Mouse (Mus musculus) left cerebral cortex, adult 8-10 months (tissue): Measurements from ENCODE around the gene Zfp626. TPM values are rescaled to one million over a fixed set of nuclear protein-coding genes. Genes with fewer than 3 reads are reported as not detected.
"Not testable (repeated sequence)": the region's sequence is repeated elsewhere in the genome, so short reads cannot be mapped to it uniquely, and the experiment has no call there.

Source experiments
- DNase-seq, 2 experiments: peaks; one replicate each; pipeline ENCODE4 v3.0.0; 2022; ENCODE audit warnings: low spot score in 2 of 2
- total RNA-seq, 4 experiments: library from RNA; stranded (reverse); gene quantifications; 2 replicates each; pipeline ENCODE4 v1.2.4; 2022

The Zfp626 gene
- total RNA-seq, 4 experiments from 2014 or later = 9.3 to 11.0 (median 9.5) TPM

GRCm38 (mm10) chr7:27860396-27861235, 53.6 kb downstream of the Zfp626 start:
- DNase-seq = peak; percentile 13 to 27

- not testable (repeated sequence) for DNase-seq
Observed at GRCm38 (mm10) chr7:27862578-27862977, 55.6 kb downstream of the Zfp626 start.

Other genes starting within 250 kb of the Zfp626 start
- 100 to 1,000 TPM in 3 of 4 experiments, 10 to 100 TPM in 1; 98.3 to 115 (median 109) TPM for gene Akt2, start 215.6 kb upstream of the Zfp626 start, total RNA-seq
- gene Ttc9b, start 153.3 kb upstream of the Zfp626 start, total RNA-seq = 10 to 100 TPM; 81.9 to 99.6 (median 88.5) TPM
- 100 to 1,000 TPM; 166 to 174 (median 173) TPM for gene Map3k10, start 132.6 kb upstream of the Zfp626 start, total RNA-seq
- 10 to 100 TPM in 2 of 4 experiments, 1 to 10 TPM in 2; 9.7 to 12.2 (median 10.7) TPM for gene Zfp607b, start 117.9 kb upstream of the Zfp626 start, total RNA-seq
- 10 to 100 TPM; 38.2 to 46.6 (median 42.1) TPM for gene Zfp60, start 75.8 kb upstream of the Zfp626 start, total RNA-seq
- gene Zfp59, start 31.4 kb downstream of the Zfp626 start, total RNA-seq = 1 to 10 TPM; 4.6 to 5.7 (median 5.3) TPM
- 1 to 10 TPM; 1.7 to 2.3 (median 2.1) TPM for gene Zfp607a, start 50.3 kb downstream of the Zfp626 start, total RNA-seq
- gene Zfp974, start 122.3 kb downstream of the Zfp626 start, total RNA-seq = 10 to 100 TPM; 13.7 to 17.6 (median 15.3) TPM
- 10 to 100 TPM; 19.1 to 21.0 (median 19.9) TPM for gene Zfp780b, start 172.0 kb downstream of the Zfp626 start, total RNA-seq
- gene Zfp850, start 206.9 kb downstream of the Zfp626 start, total RNA-seq = 1 to 10 TPM; 5.5 to 7.5 (median 5.8) TPM
- 100 to 1,000 TPM; 119 to 144 (median 131) TPM for gene Psmc4, start 242.9 kb downstream of the Zfp626 start, total RNA-seq